Mouse (Mus musculus) liver (tissue): ENCODE results near the gene Ctsl.

Experiments
- DNase-seq: peaks from one replicate; pipeline ENCODE4 v3.0.0-alpha.2; 2020; ENCODE audit warnings: mixed read lengths

Ctsl gene

DNA sequence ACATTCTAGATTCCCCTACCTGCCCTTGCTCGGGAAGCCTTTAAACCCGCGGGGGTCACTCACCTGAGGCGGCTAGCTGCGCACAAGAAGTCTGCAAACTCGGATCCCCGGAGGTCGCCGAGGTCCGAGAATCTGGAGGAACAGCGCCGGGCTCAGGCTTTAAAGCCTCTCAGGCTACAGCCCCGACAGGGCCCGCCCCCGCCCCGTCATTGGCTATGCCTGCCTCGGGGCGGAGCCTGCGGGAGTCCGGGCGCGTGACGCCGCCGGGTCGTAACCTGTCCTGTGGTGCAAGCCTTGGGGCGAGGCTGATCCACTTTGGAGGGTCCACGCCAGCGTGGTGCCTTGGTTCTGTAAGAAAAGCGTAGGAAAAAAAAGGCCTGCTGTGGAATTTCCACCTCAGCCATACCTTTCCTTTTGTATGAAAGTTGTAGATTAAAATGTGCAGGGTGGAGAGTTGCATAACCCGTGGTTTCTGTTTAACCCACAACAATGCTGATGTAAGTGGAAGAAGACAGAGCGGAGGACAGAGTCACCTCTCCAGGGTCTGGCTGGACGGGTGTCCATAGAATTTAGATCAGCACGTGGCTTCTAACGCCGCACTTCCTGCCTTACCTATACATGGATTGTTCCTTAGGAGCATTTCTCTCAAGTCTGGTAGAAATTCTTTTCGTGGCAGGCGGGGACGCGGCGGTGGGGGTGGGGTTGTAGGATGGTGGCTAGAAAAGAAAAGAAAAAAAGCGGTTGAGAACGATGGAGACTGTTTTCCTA, at the start of gene Ctsl:
Ctsl (minus strand) TSS at position 718 of the 768 bp plus-strand sequence.
- peak; percentile 93 for DNase-seq

DNA sequence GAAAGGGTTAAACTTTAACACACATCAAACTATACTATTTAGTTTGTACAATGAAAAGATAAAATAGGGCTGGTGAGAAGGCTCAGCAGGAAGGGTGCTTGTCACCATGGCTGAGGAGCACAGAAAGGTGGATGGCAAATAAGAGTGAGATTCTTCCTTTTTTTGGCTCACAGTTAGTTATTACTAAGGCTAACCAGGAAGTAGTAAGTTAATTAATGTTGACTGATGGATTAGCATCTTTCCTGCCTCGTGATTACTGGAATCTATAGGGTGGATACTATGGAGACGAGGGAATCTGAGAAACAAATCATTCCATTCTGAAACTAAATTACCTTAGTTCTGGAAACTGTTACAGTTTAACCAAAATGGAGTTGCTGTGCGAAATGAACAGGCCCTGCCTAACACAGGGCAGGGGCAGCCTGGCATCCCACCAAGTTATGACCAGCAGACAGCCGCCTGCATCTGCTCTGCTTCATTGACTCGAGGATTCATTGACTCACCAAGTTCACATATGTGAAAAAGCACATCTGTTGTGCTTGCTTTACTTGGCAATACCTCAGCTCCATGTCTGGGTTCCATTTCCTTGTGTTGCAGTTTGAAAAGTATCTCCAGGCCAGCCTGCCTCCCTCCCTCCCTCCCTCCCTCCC, 46.4 kb upstream of the Ctsl start:
- DNase-seq: no peak

DNA sequence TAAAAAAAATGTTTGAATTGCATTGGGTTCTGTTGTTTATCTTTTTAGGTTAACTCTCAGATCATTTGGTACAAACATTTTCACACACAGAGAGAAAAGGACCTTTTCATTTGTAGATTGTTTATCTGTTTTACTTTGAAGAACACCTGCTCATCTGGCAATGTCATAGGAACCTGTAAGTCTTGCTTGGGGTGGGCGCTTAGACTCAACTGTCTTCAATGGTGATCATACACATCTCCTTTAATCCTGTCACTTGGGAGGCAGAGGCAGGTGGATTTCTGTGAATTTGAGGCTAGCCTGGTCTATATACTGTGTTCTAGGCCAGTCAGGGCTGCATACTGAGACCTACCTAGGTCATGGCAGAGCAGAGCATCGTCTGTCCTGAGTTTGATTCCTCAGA, 45.0 kb upstream of the Ctsl start:
- no peak for DNase-seq

- peak; percentile 17 for DNase-seq
These were observed 42.1 kb upstream of the Ctsl start for GRCm38 (mm10) chr13:64412752-64413257.

DNA sequence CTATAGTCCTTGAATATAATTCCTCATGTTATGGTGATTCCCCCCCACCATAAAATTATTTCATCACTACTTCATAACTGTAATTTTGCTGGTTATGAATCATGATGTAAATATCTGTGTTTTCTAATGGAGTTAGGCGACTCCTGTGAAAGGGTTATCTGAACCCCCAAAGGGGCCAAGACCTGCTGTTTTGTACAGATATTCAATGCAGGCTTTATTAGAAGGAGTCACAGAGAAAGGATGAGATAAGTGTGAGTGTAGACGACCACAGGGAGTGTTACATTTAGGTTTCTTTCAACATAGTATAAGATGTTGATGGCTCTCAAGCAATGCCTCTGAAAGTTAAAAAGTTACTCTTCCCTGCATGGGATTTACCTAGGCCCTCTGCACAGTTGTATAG, 40.6 kb upstream of the Ctsl start:
- peak; percentile 49 for DNase-seq

DNA sequence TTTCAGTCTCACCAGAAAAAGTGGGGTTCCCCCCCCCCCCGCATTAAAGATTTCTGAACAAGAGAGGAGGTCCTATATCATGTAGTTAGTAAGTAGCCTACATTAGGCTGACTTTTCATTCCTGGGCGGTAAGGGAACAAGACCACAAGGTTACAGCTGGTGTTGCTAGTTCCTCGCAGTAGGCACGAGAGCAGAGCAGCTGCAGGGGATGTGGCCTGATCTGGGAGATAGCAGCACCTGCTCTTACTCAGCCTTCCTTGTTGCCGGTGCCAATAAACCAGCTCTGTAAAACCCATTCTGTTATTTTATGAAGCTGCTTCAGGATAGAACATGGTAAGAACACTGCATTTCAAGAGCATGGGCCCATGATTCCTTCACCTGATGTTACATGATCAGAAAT, 39.9 kb upstream of the Ctsl start:
- peak; percentile 71 for DNase-seq

GRCm38 (mm10) chr13:64407992-64408391, 37.3 kb upstream of the Ctsl start:
- no peak for DNase-seq

GRCm38 (mm10) chr13:64405550-64405949, 34.9 kb upstream of the Ctsl start:
- DNase-seq: no peak

GRCm38 (mm10) chr13:64403519-64403918, 32.8 kb upstream of the Ctsl start:
- DNase-seq: no peak

GRCm38 (mm10) chr13:64402951-64403460, 32.3 kb upstream of the Ctsl start:
- no peak for DNase-seq

DNA sequence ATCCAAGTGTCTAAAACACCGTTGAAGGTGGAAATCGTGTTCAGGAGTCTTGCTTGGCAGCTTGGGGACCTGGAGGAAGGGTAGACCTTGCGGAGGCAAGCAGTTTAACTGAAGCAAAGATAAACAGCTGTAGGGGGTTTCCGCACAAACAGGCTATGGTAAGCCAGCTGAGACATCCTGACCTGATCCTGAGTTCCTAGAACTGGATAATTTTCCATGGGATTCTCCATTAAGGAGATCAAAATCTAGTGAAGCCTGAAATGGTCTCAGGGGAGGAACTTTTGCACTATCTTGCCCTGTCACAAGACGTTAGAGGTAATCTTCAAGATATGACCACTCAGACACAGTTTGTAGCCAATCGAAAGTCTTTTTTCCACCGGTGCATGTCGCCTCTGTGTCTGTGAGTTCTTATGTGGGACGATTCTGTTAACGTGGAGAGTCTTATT, 31.8 kb upstream of the Ctsl start:
- DNase-seq: peak; percentile 12

- no peak for DNase-seq
These were observed 31.3 kb upstream of the Ctsl start for GRCm38 (mm10) chr13:64402006-64402405.

GRCm38 (mm10) chr13:64400801-64401361, 30.2 kb upstream of the Ctsl start:
- DNase-seq: no peak

DNA sequence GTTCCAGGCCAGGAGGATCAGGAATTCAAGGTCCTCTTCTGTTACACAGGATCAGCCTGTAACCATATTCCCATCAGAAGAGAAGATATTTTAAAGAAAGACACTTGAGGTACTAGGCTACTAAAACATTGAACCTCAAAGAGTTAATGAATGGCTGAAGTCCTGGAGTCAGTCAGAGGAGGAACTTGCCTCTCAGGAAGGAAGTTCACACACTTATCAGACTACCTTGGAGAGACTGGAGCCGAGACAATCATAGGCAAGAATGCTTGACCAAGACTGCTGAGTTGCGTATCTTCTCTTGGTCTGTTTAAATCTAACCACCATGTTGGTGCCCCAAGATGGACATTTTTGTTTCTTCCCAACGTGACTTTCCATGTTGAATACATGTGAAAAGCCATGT, 29.2 kb upstream of the Ctsl start:
- no peak for DNase-seq

- DNase-seq: no peak
These were observed 27.4 kb upstream of the Ctsl start for GRCm38 (mm10) chr13:64398065-64398464.

DNA sequence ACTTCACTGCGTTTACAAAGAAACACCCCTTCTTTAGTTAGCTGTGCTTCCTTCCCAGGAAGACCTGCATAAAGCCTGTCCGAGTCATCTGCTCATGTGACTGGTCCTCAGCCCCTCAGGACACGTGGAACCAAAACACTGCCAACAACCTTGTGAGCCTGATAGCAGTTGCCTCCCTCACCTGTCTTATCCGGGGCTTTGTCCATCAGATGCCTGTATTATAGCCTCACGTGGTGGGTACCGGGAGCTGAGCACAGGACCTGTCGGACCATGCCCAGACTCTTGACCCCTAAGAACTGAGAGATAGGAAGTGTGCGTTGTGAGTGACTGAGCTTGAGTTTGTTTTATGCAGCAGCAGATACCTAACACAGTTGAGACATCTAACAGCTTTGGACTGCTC, 26.3 kb upstream of the Ctsl start:
- DNase-seq: no peak

DNA sequence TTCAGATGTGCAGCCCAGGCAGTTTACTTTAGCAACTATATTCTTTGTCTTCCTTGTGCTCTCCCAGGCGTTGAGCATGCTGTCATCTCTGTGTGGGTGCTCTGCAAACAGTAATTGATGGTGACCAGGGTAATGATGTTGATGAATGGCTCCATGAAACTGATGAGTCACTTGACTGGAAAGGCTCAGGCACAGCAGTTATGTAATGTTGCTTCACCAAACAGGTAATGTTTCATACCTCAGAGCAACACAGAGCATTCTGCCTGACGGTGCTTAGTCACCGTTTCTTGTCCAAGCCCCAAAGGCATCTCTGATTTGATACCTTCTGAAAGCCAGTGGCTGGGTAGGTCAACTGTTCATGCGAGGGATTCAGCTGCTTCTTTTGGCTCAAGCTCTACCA, 17.7 kb upstream of the Ctsl start:
- no peak for DNase-seq

DNA sequence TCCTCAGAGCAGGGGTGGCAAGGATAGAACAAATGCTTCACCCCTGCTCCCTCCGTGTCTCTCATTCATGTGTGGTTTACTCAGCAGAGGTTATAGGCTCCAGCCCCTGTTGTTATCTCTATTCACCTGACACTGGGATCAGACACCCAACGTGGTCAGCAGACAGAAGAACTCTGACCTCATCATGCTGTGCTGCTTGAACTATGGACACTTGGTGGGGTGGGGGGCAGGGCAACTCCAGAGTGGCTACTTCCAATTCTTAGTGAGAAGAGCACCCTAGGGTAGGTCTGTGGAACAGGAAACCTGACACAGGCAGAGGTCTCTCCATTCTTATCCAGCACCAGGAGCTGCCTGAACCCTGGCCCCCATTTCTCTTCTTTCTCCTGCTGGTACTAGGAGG, 15.4 kb upstream of the Ctsl start:
- peak; percentile 55 for DNase-seq

DNA sequence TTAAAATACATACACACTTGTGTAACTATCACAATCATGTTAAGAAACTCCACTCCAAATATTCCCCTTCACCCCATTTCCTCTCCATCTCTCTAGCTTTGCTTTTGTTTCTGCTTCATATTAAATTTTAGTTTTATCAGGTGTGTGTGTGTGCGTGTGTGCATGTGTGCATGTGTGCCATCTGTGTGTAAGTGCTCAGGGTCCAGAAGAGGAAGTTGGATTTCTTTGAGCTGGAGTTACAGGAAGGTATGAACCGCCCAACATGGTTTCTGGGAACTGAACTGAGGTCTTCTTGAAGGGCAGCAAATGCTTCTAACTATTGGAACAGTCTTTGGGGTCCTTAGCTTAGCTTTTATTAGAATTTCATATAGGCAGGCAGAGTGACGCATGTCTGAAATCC, 14.2 kb upstream of the Ctsl start:
- DNase-seq: no peak

- no peak for DNase-seq
These were observed 9.6 kb upstream of the Ctsl start for GRCm38 (mm10) chr13:64380251-64380650.

GRCm38 (mm10) chr13:64378601-64379000, 7.9 kb upstream of the Ctsl start:
- no peak for DNase-seq

- no peak for DNase-seq
These were observed 5.8 kb upstream of the Ctsl start for GRCm38 (mm10) chr13:64376472-64376871.

DNA sequence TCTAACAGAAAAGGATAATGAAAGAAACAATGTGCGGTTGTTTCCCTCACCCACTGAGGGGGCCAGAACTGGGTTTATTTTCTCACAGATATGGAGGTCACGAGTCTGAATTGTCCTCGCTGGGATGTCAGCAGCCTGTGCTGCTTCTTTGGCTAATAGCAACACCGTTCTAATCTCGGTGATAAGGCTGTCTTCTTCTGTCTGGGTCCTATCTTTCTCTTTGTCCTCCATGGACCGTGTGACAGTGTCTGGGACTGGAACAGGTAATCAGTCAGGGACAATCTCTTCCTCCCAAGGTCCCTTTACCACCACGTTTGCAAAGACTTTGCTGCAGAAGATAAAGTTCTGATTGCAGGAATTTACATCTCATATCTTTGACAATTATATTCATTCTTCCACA, 4.5 kb upstream of the Ctsl start:
- no peak for DNase-seq

GRCm38 (mm10) chr13:64373695-64374094, 3.0 kb upstream of the Ctsl start:
- DNase-seq: no peak
